Mouse (Mus musculus) spleen, postnatal 14 days (tissue): ENCODE data around the gene Gm11042.

Experiments
- DNase-seq, 2 experiments: peaks; one replicate each; pipeline ENCODE4 v3.0.0; 2021 to 2022; ENCODE audit warnings: low spot score in 2 of 2

Gene Gm11042

GRCm38 (mm10) chr12:74284685-74285054 is 31.5 kb downstream of the Gm11042 start:
- no peak for DNase-seq

- DNase-seq = no peak
Measured at GRCm38 (mm10) chr12:74284020-74284684, 32.0 kb downstream of the Gm11042 start.

GRCm38 (mm10) chr12:74282846-74283245 is 33.3 kb downstream of the Gm11042 start:
- no peak for DNase-seq

GRCm38 (mm10) chr12:74281403-74281802 is 34.8 kb downstream of the Gm11042 start:
- DNase-seq = no peak

GRCm38 (mm10) chr12:74277265-74277664 is 38.9 kb downstream of the Gm11042 start:
- DNase-seq = no peak

- DNase-seq = no peak
Measured at GRCm38 (mm10) chr12:74272545-74272944, 43.6 kb downstream of the Gm11042 start.

- DNase-seq = no peak
Measured at GRCm38 (mm10) chr12:74268644-74269285, 47.4 kb downstream of the Gm11042 start.

- DNase-seq = no peak
Measured at GRCm38 (mm10) chr12:74267049-74267448, 49.1 kb downstream of the Gm11042 start.
